Mouse (Mus musculus): Measurements from ENCODE around the gene Plcg1. TPM values are rescaled to one million over a fixed set of nuclear protein-coding genes. Genes with fewer than 3 reads are reported as not detected.

Plcg1 gene
- polyA plus RNA-seq, 1 experiment: 78.5 TPM

GRCm38 (mm10) chr2:160742161-160742609 is 11.1 kb downstream of the Plcg1 start:
- no peak for TF ChIP-seq CTCF (IDR thresholded peaks at IDR 0.05; ENCODE audit: extremely low read depth, insufficient read depth, low read length)
- TF ChIP-seq POLR2A (IDR thresholded peaks at IDR 0.05; ENCODE audit: extremely low read depth, insufficient read depth, low read length): no peak
- no peak overlapping the region for H3K4me3 ChIP-seq (ENCODE audit: insufficient read depth, low read length)
- peaks cover 37% of the 10 kb centered on the region for H3K4me1 ChIP-seq (ENCODE audit: control insufficient read depth, insufficient read depth, low read length)
- peak overlapping the region; percentile 4 for H3K27ac ChIP-seq (ENCODE audit: insufficient read depth, low read length)

GRCm38 (mm10) chr2:160744040-160744822 is 13.1 kb downstream of the Plcg1 start:
- TF ChIP-seq CTCF (IDR thresholded peaks at IDR 0.05; ENCODE audit: extremely low read depth, insufficient read depth, low read length) (peak; percentile 46), POLR2A (IDR thresholded peaks at IDR 0.05; ENCODE audit: extremely low read depth, insufficient read depth, low read length) (no peak)
- Histone ChIP-seq H3K4me1 (ENCODE audit: control insufficient read depth, insufficient read depth, low read length) (peaks cover 37% of the 10 kb centered on the region), H3K4me3 (ENCODE audit: insufficient read depth, low read length) (no peak overlapping the region), H3K27ac (ENCODE audit: insufficient read depth, low read length) (no peak overlapping the region)

- no peak for TF ChIP-seq POLR2A (IDR thresholded peaks at IDR 0.05; ENCODE audit: extremely low read depth, insufficient read depth, low read length)
- no peak for TF ChIP-seq CTCF (IDR thresholded peaks at IDR 0.05; ENCODE audit: extremely low read depth, insufficient read depth, low read length)
- H3K4me3 ChIP-seq (ENCODE audit: insufficient read depth, low read length): no peak overlapping the region
- no peak overlapping the region for H3K27ac ChIP-seq (ENCODE audit: insufficient read depth, low read length)
- peaks cover 34% of the 10 kb centered on the region for H3K4me1 ChIP-seq (ENCODE audit: control insufficient read depth, insufficient read depth, low read length)
Measured at GRCm38 (mm10) chr2:160744823-160745210, 13.7 kb downstream of the Plcg1 start.

DNA sequence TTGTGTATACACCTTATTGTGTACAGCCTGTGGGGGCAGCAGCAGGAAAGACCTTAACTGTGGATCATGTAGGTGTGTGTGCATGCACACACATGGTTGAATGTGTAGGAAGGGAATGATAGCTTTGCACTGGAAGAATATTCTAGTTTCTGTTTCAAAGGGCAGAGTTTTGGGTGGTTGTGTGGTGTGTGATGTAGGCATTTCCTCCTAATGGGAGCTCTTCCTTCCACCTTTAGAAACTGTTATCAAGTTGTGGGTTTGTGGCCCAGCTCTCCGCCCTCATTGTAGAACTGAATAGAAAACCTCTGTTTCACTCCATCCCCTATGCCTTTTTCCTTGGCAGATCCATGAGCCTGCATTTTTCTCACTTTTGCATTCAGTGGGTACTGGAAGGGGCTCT is 14.4 kb downstream of the Plcg1 start:
- no peak overlapping the region for H3K4me3 ChIP-seq (ENCODE audit: insufficient read depth, low read length)
- H3K4me1 ChIP-seq (ENCODE audit: control insufficient read depth, insufficient read depth, low read length): peaks cover 34% of the 10 kb centered on the region
- H3K27ac ChIP-seq (ENCODE audit: insufficient read depth, low read length): no peak overlapping the region
- TF ChIP-seq POLR2A (IDR thresholded peaks at IDR 0.05; ENCODE audit: extremely low read depth, insufficient read depth, low read length) (no peak), CTCF (IDR thresholded peaks at IDR 0.05; ENCODE audit: extremely low read depth, insufficient read depth, low read length) (no peak)

DNA sequence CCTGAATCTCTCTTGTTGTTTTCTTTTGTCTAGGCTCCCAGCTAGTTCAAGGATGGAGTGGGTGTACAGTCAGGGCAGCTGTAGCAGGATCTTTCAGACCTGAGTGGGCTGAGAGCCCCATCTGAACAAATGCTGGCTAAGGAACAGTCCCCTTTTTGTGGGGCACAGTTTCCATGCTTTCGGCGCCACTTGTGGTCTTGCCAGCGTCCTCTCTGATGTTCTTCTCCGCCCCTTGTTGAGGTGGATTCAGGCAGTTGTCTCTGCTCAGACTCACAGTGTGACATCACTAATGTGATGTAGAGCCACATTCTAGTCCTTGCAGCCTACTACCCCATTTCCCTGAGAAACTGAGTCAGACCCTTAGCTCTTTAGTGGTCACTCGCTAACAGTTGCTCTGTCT is 15.5 kb downstream of the Plcg1 start:
- peaks cover 30% of the 10 kb centered on the region for H3K4me1 ChIP-seq (ENCODE audit: control insufficient read depth, insufficient read depth, low read length)
- no peak overlapping the region for H3K27ac ChIP-seq (ENCODE audit: insufficient read depth, low read length)
- TF ChIP-seq CTCF (IDR thresholded peaks at IDR 0.05; ENCODE audit: extremely low read depth, insufficient read depth, low read length): no peak
- no peak for TF ChIP-seq POLR2A (IDR thresholded peaks at IDR 0.05; ENCODE audit: extremely low read depth, insufficient read depth, low read length)
- H3K4me3 ChIP-seq (ENCODE audit: insufficient read depth, low read length): no peak overlapping the region

DNA sequence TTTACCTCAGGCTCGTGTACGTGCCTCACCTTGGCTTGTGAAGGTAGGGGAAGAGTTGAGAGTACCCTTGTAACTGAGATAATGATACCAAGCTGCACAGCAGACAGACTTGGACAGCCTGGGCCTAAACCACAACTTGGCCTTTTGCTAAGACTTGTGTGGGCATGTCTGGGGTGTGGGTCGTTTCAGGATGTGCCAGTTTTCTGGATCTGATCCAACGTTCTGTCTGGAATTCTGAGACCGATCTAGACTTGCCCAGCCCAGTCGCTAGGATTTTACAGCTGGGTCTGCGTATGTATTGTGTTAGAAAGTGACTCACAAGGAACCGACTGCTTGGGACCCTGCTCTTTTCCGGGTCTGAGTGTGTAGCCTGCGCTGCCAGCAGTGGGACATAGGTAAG is 16.0 kb downstream of the Plcg1 start:
- Histone ChIP-seq H3K4me3 (ENCODE audit: insufficient read depth, low read length) (no peak overlapping the region), H3K27ac (ENCODE audit: insufficient read depth, low read length) (no peak overlapping the region), H3K4me1 (ENCODE audit: control insufficient read depth, insufficient read depth, low read length) (peaks cover 28% of the 10 kb centered on the region)
- TF ChIP-seq POLR2A (IDR thresholded peaks at IDR 0.05; ENCODE audit: extremely low read depth, insufficient read depth, low read length): no peak
- TF ChIP-seq CTCF (IDR thresholded peaks at IDR 0.05; ENCODE audit: extremely low read depth, insufficient read depth, low read length): no peak

DNA sequence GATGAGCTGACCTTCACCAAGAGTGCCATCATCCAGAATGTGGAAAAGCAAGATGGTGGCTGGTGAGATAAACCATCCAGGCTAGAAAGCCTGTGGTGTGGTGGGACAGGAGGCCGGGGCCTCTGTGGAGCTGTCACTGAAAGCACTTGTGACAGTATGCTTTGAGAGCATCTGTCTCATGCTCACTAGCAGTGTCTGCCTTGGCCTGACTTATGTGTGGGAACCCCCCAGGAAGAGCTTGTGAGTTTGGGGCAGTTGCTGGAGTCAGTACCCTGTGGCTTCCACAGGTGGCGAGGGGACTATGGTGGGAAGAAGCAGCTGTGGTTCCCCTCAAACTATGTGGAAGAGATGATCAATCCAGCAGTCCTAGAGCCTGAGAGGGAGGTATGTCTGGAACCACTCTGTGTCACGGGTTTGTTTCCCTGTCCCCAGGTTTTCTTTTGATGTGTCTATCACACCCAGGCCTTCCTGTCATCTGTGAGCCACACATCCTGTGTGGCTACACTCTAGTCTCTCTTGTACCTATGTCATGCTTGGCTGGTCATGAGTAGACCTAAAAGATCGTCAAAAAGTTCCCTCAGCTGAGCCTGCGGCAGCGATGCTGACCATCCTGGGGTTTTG is 25.6 kb downstream of the Plcg1 start:
- TF ChIP-seq CTCF (IDR thresholded peaks at IDR 0.05; ENCODE audit: extremely low read depth, insufficient read depth, low read length) (no peak), POLR2A (IDR thresholded peaks at IDR 0.05; ENCODE audit: extremely low read depth, insufficient read depth, low read length) (no peak)
- Histone ChIP-seq H3K4me3 (ENCODE audit: insufficient read depth, low read length) (no peak overlapping the region), H3K4me1 (ENCODE audit: control insufficient read depth, insufficient read depth, low read length) (no peaks in the 10 kb centered on the region), H3K27ac (ENCODE audit: insufficient read depth, low read length) (no peak overlapping the region)

DNA sequence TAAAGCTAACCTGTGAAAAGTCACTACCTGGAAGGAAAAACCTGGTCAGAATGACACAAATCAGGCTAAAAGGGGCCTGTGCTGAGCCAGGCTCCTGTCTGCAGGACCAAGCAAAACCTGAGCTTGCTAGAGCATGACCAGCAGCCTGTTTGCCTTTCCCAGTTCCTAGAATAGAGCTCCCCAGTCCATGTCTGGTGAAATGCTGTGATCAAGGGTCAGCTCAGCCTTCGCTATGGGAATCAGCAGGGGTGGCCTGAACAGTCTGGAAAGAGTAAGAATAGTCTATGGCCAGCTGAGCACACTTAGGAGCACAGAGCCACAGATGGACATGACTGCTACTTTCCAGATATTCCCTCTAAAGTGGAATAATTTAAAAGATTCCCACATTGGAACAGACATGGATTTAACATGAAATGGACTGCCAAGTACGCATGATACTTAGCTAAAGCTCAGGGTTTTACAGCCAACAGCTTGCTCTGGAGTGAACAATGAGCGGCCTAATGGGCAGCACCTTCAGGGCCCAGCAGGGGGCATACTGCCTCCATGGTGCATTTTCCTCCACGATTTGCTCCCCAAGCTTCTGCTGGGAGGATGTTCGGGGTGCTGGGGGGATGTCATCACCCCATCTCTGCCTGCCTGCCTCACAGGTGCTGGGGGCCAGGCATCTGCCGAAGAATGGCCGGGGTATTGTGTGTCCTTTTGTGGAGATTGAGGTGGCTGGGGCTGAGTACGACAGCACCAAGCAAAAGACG is 29.5 kb downstream of the Plcg1 start:
- Histone ChIP-seq H3K27ac (ENCODE audit: insufficient read depth, low read length) (no peak overlapping the region), H3K4me1 (ENCODE audit: control insufficient read depth, insufficient read depth, low read length) (no peaks in the 10 kb centered on the region), H3K4me3 (ENCODE audit: insufficient read depth, low read length) (no peak overlapping the region)
- TF ChIP-seq POLR2A (IDR thresholded peaks at IDR 0.05; ENCODE audit: extremely low read depth, insufficient read depth, low read length): no peak
- peak; percentile 71 for TF ChIP-seq CTCF (IDR thresholded peaks at IDR 0.05; ENCODE audit: extremely low read depth, insufficient read depth, low read length)

- H3K27ac ChIP-seq (ENCODE audit: insufficient read depth, low read length): no peak overlapping the region
- no peak overlapping the region for H3K4me3 ChIP-seq (ENCODE audit: insufficient read depth, low read length)
- peaks cover 8% of the 10 kb centered on the region for H3K4me1 ChIP-seq (ENCODE audit: control insufficient read depth, insufficient read depth, low read length)
- TF ChIP-seq CTCF (IDR thresholded peaks at IDR 0.05; ENCODE audit: extremely low read depth, insufficient read depth, low read length) (no peak), POLR2A (IDR thresholded peaks at IDR 0.05; ENCODE audit: extremely low read depth, insufficient read depth, low read length) (no peak)
Measured at GRCm38 (mm10) chr2:160763816-160764215, 32.7 kb downstream of the Plcg1 start.

All from cortical plate, adult 2 months (tissue).